Mouse (Mus musculus) neural tube, embryonic 14.5 days (tissue): ENCODE data around the gene Frrs1l. TPM values are rescaled to one million over a fixed set of nuclear protein-coding genes. Genes with fewer than 3 reads are reported as not detected.

Experiments
- ATAC-seq: fragments of 200-750 bp; cut with Nextera tagmentation; 2 replicates; pipeline ENCODE4 v1.8.0; 2017; ENCODE audit warnings: low read depth, mild to moderate bottlenecking, moderate TSS enrichment, moderate library complexity
- H3K27ac ChIP-seq: fragments of 300-500 bp; sonication (generic); 2 replicates; pipeline ENCODE4 v1.5.1; 2014; ENCODE audit warnings: low read depth, mild to moderate bottlenecking, control low read depth, low read length, moderate library complexity, mixed read lengths
- H3K27me3 ChIP-seq: fragments of 300-500 bp; sonication (generic); 2 replicates; pipeline ENCODE4 v1.6.1; 2014; ENCODE audit warnings: low read length; ENCODE audit not compliant: control insufficient read depth, insufficient read depth
- H3K36me3 ChIP-seq: fragments of 300-500 bp; sonication (generic); 2 replicates; pipeline ENCODE4 v1.6.1; 2014; ENCODE audit warnings: low read length, mixed read lengths; ENCODE audit not compliant: control insufficient read depth, insufficient read depth
- H3K4me1 ChIP-seq: fragments of 300-500 bp; sonication (generic); 2 replicates; pipeline ENCODE4 v1.6.1; 2014; ENCODE audit warnings: low read length; ENCODE audit not compliant: control insufficient read depth, insufficient read depth
- H3K4me2 ChIP-seq: fragments of 300-500 bp; sonication (generic); 2 replicates; pipeline ENCODE4 v1.6.1; 2014; ENCODE audit warnings: mild to moderate bottlenecking, low read depth, low read length, control low read depth
- H3K4me3 ChIP-seq: fragments of 300-500 bp; sonication (generic); 2 replicates; pipeline ENCODE4 v1.5.1; 2014; ENCODE audit warnings: low read depth, low read length, control low read depth, mixed read lengths
- H3K9ac ChIP-seq: fragments of 300-500 bp; sonication (generic); replicated peaks from 2 replicates; pipeline ENCODE4 v1.6.1; 2014; ENCODE audit warnings: low read depth, mild to moderate bottlenecking, control low read depth, low read length, mixed read lengths
- H3K9me3 ChIP-seq: fragments of 300-500 bp; sonication (generic); 2 replicates; pipeline ENCODE4 v1.6.1; 2016; ENCODE audit warnings: low read length; ENCODE audit not compliant: control insufficient read depth
- WGBS: fragments of 180-500 bp; shearing (Covaris S2); extraction: QIAGEN DNeasy Blood & Tissue Kit; methylation state at CpG from one replicate; pipeline ENCODE4 v1.1.7; 2014; 5-methylcytosine and 5-hydroxymethylcytosine counted together
- polyA plus RNA-seq: library from polyadenylated mRNA; unstranded; fragments of >200 nt; fragmentation: Nextera tagmentation; extraction: Ambion mirVana; gene quantifications from 2 replicates; pipeline ENCODE4 v1.2.1, GENCODE M21; 2014

Gene Frrs1l
- polyA plus RNA-seq, 1 experiment from 2014 or later, result 31.6 TPM

DNA sequence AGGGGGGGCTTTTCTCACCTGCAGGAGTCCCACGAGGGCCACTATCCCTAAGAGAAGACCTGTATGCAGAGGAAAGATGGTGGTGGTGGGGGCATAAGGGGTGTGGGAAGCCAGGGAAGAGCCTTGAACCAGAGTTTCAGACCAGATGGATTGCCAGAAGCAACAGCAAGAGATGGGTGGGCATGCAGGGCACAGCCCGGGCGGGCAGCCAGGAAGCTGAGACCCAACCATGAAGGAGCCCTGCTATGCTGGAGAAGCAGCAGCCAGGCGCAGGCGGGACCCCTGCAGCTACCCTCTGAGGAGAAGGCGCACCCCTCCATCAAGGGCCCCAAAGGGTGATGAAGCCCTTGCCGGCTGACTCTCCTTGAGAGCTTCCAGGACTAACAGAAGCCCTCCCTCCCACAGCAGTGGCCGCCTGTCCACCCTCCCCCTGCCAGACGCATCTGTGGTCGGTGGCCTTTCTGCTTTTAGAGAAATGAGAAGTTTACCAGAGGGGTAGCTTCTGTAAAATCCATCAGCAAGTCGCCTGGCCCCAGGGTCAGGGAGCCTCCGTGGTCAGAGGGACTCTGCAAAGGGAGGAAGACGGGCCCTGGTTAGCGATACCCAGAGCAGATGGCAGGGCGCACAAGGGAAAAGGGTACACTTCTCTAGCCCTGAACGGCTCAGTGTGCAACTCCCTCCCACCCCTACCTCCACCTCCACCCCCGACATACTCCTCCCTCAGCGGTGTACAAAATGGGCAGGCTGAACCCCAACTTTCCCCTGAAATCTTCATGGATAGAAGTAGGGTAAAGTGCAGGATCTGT is 26.4 kb upstream of the Frrs1l start:
- no peak overlapping the region for H3K9ac ChIP-seq
- ATAC-seq, result no peak
- WGBS, result 54% methylated on average over 18 of the region's 18 CpGs
- no peaks in the 10 kb centered on the region for H3K4me1 ChIP-seq
- H3K9me3 ChIP-seq, result no peaks in the 10 kb centered on the region
- no peaks in the 10 kb centered on the region for H3K36me3 ChIP-seq
- no peak overlapping the region for H3K4me2 ChIP-seq
- no peak overlapping the region for H3K27ac ChIP-seq
- H3K27me3 ChIP-seq, result no peaks in the 10 kb centered on the region
- no peak overlapping the region for H3K4me3 ChIP-seq

DNA sequence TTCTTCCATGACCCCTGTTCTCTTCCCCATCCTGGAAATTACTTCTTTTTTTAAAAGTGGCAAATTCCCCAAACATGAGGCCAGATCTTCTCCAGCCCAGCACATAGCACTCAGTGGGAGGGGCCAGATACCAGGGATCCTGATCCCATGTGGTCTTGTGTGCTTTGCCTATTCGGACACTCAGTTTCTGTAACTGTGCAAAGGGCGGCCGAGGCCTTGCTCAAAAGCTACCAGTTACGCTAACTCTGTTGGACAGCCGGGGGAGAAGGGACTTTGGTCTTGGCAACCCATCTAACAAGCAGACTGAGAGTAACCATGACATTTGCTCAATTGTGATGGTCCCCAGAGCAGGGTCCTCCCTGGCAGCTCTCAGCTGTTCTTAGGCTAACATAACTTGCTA is 24.8 kb upstream of the Frrs1l start:
- 93% methylated on average over 5 of the region's 5 CpGs for WGBS
- ATAC-seq, result no peak
- Histone ChIP-seq H3K4me3 (no peak overlapping the region), H3K27me3 (no peaks in the 10 kb centered on the region), H3K36me3 (no peaks in the 10 kb centered on the region), H3K4me1 (no peaks in the 10 kb centered on the region), H3K9me3 (no peaks in the 10 kb centered on the region), H3K4me2 (no peak overlapping the region), H3K9ac (no peak overlapping the region), H3K27ac (no peak overlapping the region)

DNA sequence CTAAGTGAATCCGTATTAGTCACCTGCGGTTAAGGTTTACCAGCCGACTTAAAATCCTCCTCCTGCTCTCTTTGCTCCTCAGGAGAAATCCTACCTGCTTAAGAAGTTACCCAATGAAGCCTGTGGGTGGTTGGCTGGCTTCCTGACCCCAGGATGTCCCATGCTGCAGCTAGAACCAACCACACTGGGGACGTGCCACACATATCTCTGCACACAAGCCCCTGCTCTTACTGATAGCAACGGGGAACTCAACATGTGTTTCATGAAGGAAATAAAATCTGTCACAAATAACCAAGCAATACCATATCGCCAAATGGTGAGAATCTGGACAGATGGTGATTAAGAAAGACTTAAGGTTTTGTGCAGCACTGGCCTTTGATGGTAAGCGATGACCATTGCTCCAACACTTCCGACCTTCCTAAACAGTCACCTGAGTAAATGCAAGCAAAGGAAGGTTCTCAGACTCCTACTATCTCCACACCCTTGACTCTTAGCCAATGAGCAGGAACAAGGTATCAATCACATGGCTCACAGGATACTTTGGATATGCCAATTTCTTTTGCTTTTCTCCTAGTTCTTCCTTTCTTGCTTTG is 21.4 kb upstream of the Frrs1l start:
- WGBS, result 78% methylated on average over 8 of the region's 8 CpGs
- no peak overlapping the region for H3K4me2 ChIP-seq
- H3K9ac ChIP-seq, result no peak overlapping the region
- H3K9me3 ChIP-seq, result no peaks in the 10 kb centered on the region
- H3K27ac ChIP-seq, result no peak overlapping the region
- H3K27me3 ChIP-seq, result no peaks in the 10 kb centered on the region
- no peaks in the 10 kb centered on the region for H3K36me3 ChIP-seq
- ATAC-seq, result no peak
- no peak overlapping the region for H3K4me3 ChIP-seq
- H3K4me1 ChIP-seq, result no peaks in the 10 kb centered on the region

DNA sequence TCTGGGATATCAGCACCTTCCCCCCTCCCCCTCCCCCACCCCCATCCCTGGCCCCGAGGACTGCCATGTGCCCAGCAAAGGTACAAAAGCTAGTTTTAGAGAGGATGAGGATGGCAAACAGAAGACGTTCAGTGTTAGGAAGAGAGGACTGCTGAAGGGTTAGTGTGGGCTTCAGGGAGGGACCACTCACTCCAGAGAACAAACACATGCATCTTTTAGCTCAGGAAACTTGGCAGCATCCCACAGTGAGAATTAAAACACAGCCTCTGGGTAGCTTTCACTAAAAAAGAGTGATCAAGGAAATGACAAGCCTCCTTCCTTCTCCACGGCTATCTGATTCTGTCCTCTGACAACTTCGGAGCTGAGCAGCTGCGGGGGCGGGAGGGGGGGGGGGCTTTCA is 20.7 kb upstream of the Frrs1l start:
- Histone ChIP-seq H3K9ac (no peak overlapping the region), H3K27me3 (no peaks in the 10 kb centered on the region), H3K4me1 (no peaks in the 10 kb centered on the region), H3K4me3 (no peak overlapping the region), H3K4me2 (no peak overlapping the region), H3K9me3 (no peaks in the 10 kb centered on the region), H3K27ac (no peak overlapping the region), H3K36me3 (no peaks in the 10 kb centered on the region)
- WGBS, result 28% methylated on average over 6 of the region's 6 CpGs
- no peak for ATAC-seq

DNA sequence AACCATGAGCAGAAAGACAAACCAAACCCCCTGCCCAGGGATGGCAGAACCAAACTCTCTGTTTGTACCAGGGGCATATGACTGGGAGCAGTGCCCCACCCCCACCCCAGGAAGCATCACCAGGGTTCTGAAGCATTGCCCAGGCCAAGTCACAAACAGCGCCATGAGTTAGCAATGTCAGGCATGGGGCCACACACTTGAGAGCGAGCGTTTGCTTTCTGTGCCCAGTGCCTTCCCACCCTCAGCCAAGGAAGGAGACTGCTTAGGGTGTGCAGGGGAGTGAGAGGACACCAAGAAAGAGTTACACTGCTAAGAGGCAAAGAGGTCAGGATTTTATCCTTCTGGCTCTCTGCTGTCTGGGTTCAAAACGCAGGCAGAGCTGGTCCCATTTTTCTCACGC is 20.2 kb upstream of the Frrs1l start:
- WGBS, result 59% methylated on average over 5 of the region's 5 CpGs
- no peak; the same call in 1 of the 2 replicates for ATAC-seq
- H3K27me3 ChIP-seq, result no peaks in the 10 kb centered on the region
- H3K4me3 ChIP-seq, result no peak overlapping the region
- no peak overlapping the region for H3K27ac ChIP-seq
- H3K4me2 ChIP-seq, result no peak overlapping the region
- no peaks in the 10 kb centered on the region for H3K36me3 ChIP-seq
- H3K9ac ChIP-seq, result no peak overlapping the region
- no peaks in the 10 kb centered on the region for H3K9me3 ChIP-seq
- H3K4me1 ChIP-seq, result no peaks in the 10 kb centered on the region

DNA sequence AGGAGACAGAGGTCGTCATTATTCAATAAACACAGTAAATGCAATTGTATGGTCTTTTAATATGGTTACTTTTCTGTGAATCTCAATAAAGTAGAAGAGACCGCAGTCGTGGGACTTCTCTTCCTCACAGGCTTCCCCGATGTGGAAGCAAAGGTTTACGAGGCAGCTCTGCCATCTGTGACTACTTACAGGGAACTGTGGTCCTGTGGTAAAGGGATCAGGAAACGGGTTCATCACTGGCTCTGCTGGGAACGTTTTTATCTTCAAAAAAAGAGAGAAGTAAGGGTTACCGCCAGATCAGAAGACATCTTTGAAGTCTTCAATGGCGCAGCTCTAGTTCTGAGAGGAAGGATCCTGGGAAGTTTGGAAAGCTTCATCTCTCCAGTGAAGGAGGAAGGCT is 17.5 kb upstream of the Frrs1l start:
- no peaks in the 10 kb centered on the region for H3K27me3 ChIP-seq
- no peaks in the 10 kb centered on the region for H3K36me3 ChIP-seq
- ATAC-seq, result no peak
- H3K27ac ChIP-seq, result no peak overlapping the region
- no peak overlapping the region for H3K4me3 ChIP-seq
- no peak overlapping the region for H3K4me2 ChIP-seq
- H3K4me1 ChIP-seq, result no peaks in the 10 kb centered on the region
- no peak overlapping the region for H3K9ac ChIP-seq
- H3K9me3 ChIP-seq, result no peaks in the 10 kb centered on the region
- WGBS, result 87% methylated on average over 9 of the region's 9 CpGs

DNA sequence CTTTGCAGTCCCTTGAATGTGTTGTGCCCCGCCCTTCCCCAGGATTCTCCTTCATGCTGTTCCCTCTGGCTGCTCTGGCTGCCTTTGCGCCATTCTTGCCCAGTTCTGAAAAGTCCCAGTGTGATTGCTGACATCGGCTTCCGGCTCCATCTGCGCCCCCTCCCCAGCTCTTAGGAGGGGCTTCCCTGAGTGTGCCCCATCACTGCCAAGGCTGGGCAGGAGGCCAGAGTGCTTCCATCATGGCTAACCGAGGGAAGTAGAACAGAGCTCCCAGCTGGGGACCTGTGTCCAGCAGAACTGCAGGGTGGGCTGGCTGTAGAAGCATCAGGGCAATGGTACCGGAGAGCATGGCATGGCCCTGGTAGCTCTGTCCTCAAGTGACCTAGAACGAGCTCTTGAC is 14.8 kb upstream of the Frrs1l start:
- H3K36me3 ChIP-seq, result no peaks in the 10 kb centered on the region
- 66% methylated on average over 8 of the region's 8 CpGs for WGBS
- H3K9me3 ChIP-seq, result no peaks in the 10 kb centered on the region
- H3K4me1 ChIP-seq, result no peaks in the 10 kb centered on the region
- no peak overlapping the region for H3K4me3 ChIP-seq
- no peak overlapping the region; the same call in 1 of the 2 replicates for H3K27ac ChIP-seq
- H3K9ac ChIP-seq, result no peak overlapping the region
- H3K4me2 ChIP-seq, result no peak overlapping the region
- H3K27me3 ChIP-seq, result no peaks in the 10 kb centered on the region
- peak; percentile 66 for ATAC-seq

DNA sequence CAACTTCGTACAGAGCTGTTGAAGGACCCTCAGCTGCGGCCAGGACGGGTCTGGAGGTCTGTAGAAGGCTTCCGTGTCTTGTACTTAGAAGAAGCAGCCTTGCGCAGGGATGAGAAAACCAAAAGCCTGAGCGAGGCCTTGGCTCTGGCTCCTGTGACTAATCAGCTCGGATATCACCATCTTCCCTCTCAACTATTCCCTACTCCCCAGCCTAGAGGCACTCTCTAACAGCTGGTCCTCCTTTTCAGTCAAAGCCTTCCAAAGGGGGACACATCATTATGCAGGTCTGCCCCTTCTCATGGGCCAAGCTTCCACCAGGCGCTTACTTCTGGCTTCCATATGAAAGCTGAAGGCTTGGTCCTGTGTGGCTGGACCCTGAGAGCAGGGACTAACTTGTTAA is 13.7 kb upstream of the Frrs1l start:
- 82% methylated on average over 8 of the region's 8 CpGs for WGBS
- ATAC-seq, result no peak

DNA sequence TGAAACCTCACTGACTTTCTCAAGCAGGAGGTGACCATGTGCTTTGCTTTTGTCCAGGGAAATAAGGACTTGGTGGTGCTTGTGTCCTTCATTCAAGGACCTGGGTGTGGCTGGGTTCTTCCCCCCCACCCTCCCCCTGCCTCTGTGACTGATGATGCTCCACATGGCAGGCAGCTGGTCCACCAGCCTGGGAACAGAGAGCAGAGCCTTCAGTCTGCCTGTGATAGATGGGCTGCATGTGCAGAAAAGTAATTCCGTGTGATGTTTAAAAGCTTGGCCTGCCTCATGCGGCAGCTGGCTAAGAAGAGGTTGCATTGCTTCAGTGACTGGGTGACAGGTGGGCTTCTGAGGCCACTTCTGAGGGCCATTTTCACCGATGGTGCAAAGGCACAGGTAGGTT is 12.6 kb upstream of the Frrs1l start:
- no peak overlapping the region for H3K4me3 ChIP-seq
- no peaks in the 10 kb centered on the region for H3K9me3 ChIP-seq
- no peaks in the 10 kb centered on the region for H3K36me3 ChIP-seq
- H3K27ac ChIP-seq, result no peak overlapping the region
- ATAC-seq, result no peak; the same call in 1 of the 2 replicates
- H3K4me2 ChIP-seq, result no peak overlapping the region
- H3K4me1 ChIP-seq, result no peaks in the 10 kb centered on the region
- WGBS, result 34% methylated on average over 3 of the region's 3 CpGs
- H3K27me3 ChIP-seq, result no peaks in the 10 kb centered on the region
- H3K9ac ChIP-seq, result no peak overlapping the region

More for the DNA sequence above, 13.7 kb upstream of the Frrs1l start:
- no peaks in the 10 kb centered on the region for H3K4me1 ChIP-seq
- no peak overlapping the region for H3K4me3 ChIP-seq
- H3K27ac ChIP-seq, result no peak overlapping the region
- H3K4me2 ChIP-seq, result no peak overlapping the region
- H3K9ac ChIP-seq, result no peak overlapping the region
- no peaks in the 10 kb centered on the region for H3K27me3 ChIP-seq
- no peaks in the 10 kb centered on the region for H3K9me3 ChIP-seq
- H3K36me3 ChIP-seq, result no peaks in the 10 kb centered on the region
